Mouse (Mus musculus): ENCODE measurements at regions not wholly inside any gene's neighbourhood (a gene's known extent, or its start where the extent isn't known, plus 50 kb on each side); places are given as distances from the start of the nearest gene placed in this dataset.

GRCm38 (mm10) chr10:38353526-38353925 lies 468.1 kb downstream of the Rfpl4b start:
- no peak for TF ChIP-seq CTCF (IDR thresholded peaks at IDR 0.05; ENCODE audit: low read depth)
- TF ChIP-seq EP300 (IDR thresholded peaks at IDR 0.05; ENCODE audit: low read depth) = no peak
